Mouse (Mus musculus) neutrophil, adult 5-6 weeks (primary cell): ENCODE data around the gene Atpaf1. TPM values are rescaled to one million over a fixed set of nuclear protein-coding genes. Genes with fewer than 3 reads are reported as not detected.

Experiments used
- ATAC-seq: fragments of 151-379, 151-347 bp; 2 replicates; pipeline ENCODE4 v1.8.0; 2017; ENCODE audit warnings: mild to moderate bottlenecking, moderate TSS enrichment; ENCODE audit not compliant: insufficient number of reproducible peaks, poor library complexity, low FRiP score, severe bottlenecking; ENCODE audit errors: extremely low read depth
- total RNA-seq: library from RNA; stranded (forward); fragments of 200-1000 nt; gene quantifications from 2 replicates; pipeline ENCODE4 v1.2.3, GENCODE M21; 2017

The Atpaf1 gene
- total RNA-seq, 1 experiment from 2014 or later, result 9.1 TPM

DNA sequence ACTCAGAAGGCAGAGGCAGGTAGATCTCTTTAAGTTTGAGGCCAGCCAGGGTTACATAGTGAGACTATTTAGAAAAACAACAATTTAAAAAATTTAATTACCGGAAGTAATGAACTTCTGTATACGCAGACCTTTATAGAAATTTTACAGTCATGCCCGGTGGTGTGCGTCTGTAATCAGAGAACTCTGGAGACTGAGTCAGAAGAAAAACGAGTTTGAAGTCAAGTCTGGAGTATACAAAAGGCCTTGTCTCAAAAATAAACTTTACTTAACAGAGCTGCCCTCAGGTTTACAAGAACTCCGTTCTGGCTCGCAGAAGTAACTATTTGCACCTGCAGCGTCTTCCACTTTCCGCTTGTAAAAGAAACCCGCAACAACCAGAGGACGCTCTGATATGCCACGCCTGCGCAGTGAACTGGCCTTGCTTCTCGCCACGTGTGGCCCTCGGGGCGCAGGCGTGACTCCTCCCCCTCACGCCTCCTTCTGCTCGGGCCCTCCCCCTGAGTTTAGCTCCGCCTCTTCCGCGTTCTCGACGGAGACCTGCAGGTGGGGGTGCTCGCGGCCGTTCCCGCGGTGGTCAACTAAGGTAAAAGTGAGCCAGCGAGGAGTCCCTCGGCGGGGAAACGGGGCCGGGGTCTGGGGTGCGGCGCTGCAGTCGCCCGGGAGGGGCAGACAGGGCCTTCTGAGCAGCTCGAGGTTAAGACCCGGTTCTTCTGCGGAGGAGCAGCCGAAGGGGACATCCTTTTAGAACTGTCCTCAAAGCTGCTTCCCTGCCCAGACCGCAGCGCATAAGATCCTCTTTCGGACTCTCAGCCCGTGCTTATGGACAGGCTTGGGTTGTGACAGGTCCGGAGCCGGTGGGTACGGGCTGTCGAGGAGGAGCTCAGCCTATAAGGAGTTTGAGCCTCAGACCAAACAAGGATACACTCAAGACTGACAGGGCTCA is 54.4 kb downstream of the Atpaf1 start, which contains the start of gene Mknk1:
Gene Mknk1, plus strand, starts transcription at position 503 of the 946 bp plus-strand sequence.
- peak; percentile 96 for ATAC-seq

GRCm38 (mm10) chr4:115839956-115840355 is 55.3 kb downstream of the Atpaf1 start:
- ATAC-seq, result no peak

DNA sequence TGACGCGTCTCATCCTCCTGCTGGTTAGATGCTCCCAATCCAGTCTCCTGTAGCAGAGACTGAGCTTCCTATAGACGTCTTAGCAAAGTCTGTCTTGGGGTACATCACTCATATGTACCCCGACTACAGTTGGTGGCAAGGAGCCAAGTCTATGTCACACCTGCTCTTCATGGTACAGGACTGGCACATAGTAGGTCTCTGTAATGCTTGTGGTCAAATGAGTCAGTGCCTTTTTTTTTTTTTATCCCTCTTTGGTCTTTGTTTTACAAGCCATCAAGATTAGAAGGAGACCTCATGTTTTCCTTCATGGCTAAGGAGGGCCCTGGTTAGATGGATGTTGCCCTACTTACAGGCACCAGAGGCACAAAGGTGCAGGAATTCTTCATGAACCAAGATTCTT is 56.2 kb downstream of the Atpaf1 start:
- ATAC-seq, result no peak

DNA sequence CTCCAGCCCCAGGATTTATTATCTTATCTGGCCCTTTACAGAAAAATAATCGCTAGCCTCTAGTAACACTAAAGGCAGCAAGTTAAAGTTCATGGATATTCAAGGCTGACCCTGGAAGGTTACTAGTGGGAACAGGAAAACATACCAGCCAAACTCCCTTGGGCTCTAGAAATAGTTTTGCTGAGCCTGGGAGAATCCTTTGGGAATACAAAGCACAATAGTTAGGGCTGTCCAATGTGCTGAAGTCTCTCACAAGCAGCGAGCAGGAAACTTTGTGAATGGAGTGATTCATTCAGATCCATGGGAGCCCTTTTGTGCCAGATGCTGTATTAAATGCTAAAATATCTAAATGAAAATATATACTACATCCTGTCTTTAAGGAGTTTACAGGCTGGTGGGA is 62.0 kb downstream of the Atpaf1 start:
- no peak for ATAC-seq

- peak; percentile 81 for ATAC-seq
Measured at GRCm38 (mm10) chr4:115847377-115847776, 62.8 kb downstream of the Atpaf1 start.

GRCm38 (mm10) chr4:115848083-115848482 is 63.5 kb downstream of the Atpaf1 start:
- no peak for ATAC-seq

- ATAC-seq, result no peak
Measured at GRCm38 (mm10) chr4:115848990-115849677, 64.5 kb downstream of the Atpaf1 start.

DNA sequence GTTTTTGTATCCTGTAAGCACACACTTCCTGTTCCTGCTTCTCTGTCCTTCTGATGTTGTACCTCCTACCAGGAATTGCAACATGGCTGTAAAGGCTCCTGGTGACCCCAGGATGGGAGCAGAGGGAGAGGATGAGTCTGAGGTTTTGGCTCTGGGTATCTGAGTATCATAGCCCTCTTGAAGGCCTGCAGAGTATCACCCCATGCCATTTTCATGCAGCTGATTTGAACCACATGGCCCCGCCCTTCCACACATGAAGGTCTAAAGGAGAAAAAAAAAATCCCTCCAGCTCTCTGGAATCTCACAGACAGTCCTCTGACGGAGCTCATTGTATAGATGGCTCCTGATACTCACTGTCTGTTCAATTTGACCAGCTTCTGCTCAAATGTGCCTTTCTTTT is 65.5 kb downstream of the Atpaf1 start:
- no peak for ATAC-seq

GRCm38 (mm10) chr4:115850631-115851030 is 66.0 kb downstream of the Atpaf1 start:
- ATAC-seq, result no peak

DNA sequence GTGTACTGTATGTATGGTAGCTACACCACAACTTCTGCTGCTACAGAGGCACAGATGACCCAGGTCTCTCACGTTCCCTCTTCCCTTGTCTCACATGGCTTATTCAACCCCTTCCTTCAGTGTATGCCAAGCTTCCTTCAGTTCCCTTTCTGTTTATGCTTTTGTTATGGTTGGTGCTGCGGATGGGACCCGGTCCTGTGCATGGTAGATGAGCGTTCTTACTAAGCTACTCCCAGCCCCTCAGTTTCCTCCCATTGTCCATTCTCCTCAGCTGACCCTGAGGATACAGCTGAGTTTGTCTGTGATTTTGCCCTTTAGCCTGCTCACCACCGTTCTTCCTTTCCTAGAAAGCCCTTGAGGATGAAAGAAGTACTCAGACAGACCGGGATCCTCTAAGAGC is 67.0 kb downstream of the Atpaf1 start:
- no peak for ATAC-seq

DNA sequence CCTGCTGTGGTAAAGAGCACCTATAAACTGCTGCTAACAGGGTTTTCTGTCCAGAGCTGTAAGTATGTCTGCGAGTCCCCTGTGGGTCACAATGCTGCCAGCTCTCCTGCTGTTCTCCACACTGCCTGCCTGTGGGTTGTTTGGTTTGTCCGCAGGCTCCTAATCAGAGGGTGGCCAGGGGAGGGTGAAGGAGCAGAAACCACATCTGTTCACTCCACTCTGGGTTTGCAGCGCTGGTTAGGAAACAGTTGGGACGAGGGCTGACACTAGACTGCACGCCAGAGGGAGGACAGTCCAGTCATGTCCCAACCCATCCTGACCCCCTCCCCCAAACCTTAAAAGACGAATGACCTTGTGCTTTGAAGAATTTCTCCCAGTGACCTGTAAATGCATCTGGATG is 70.5 kb downstream of the Atpaf1 start:
- ATAC-seq, result no peak

DNA sequence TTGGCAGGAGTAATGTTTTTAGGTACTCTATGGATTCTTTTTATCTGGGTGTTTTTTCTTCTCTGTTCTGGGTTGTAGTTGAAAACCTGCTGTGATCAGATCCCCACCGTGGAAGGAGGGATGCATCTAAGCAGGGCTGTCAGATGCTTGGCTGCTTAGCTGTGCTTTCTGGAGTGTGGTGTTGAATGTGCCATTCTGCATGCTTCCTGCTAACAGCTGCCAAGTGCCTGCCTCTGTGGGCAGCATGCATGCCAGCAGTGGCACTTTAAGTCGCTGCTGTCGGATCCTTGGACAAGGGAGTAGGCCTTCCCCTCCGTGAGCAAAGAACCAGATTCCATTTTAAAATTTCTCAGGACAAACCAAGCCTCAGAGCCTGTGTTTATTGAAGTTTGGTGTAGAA is 71.0 kb downstream of the Atpaf1 start:
- no peak for ATAC-seq

- ATAC-seq, result no peak
Measured at GRCm38 (mm10) chr4:115856282-115856681, 71.7 kb downstream of the Atpaf1 start.

- ATAC-seq, result peak; percentile 88
Measured at GRCm38 (mm10) chr4:115857293-115857883, 72.8 kb downstream of the Atpaf1 start.

DNA sequence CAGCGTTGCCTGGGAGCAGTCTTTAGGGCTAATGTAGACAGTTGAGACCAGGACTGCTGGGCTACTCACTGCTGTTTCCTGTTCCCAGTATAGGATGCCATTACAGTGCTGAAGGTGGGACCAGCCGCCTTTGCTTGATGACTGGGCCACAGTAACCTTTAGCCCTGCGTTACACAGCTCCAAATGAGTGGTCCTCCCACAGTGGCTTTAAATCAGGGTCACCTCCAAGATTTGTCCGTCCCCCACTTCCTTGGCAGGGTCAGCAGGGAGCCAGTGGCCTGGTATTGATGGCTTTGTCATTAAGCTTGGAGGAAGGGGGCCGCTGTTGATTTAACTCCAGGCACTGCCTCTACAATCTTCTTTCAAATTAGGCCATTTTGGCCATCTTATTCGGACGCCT is 78.7 kb downstream of the Atpaf1 start:
- no peak for ATAC-seq

GRCm38 (mm10) chr4:115863880-115864279 is 79.3 kb downstream of the Atpaf1 start:
- no peak for ATAC-seq
